Mouse (Mus musculus) MEL (cell line): ENCODE results near the gene Mrpl9. TPM values are rescaled to one million over a fixed set of nuclear protein-coding genes. Genes with fewer than 3 reads are reported as not detected.
A peak's percentile ranks its signal among the peaks of the same experiment; 100 is the strongest.

ENCODE experiments used
- DNase-seq: peaks from one replicate; pipeline ENCODE4 v3.0.0; 2011; ENCODE audit warnings: low read depth, low spot score
- H3K27ac ChIP-seq: 2 replicates; pipeline ENCODE4 v1.5.1; 2012; ENCODE audit warnings: low read depth, mild to moderate bottlenecking, control low read depth, low read length, moderate library complexity; ENCODE audit not compliant: control insufficient read depth
- H3K27me3 ChIP-seq, 2 experiments: fragments of 150-350 bp in 1 of 2; sonication (generic) in 1 of 2; 2 replicates each; pipeline ENCODE4 v1.6.1; 2012; ENCODE audit warnings: low read length in 2 of 2, mild to moderate bottlenecking in 2 of 2, improper control_type of control experiment in 1 of 2, moderate library complexity in 1 of 2; ENCODE audit not compliant: insufficient read depth in 2 of 2, control insufficient read depth in 1 of 2
- H3K36me3 ChIP-seq, 2 experiments: 2 replicates each; pipeline ENCODE4 v1.6.1; 2012 to 2014; ENCODE audit warnings: low read length in 2 of 2, improper control_type of control experiment in 1 of 2, inconsistent platforms in 1 of 2, mild to moderate bottlenecking in 1 of 2; ENCODE audit not compliant: insufficient read depth in 2 of 2, control insufficient read depth in 1 of 2
- H3K4me1 ChIP-seq, 2 experiments: fragments of 150-350 bp in 1 of 2; sonication (generic) in 1 of 2; 2 replicates each; pipeline ENCODE4 v1.6.1; 2012; ENCODE audit warnings: low read length in 2 of 2, improper control_type of control experiment in 1 of 2, mild to moderate bottlenecking in 1 of 2; ENCODE audit not compliant: insufficient read depth in 2 of 2, control insufficient read depth in 1 of 2
- H3K4me3 ChIP-seq, 2 experiments: fragments of 150-350 bp in 1 of 2; sonication (generic) in 1 of 2; 2 replicates each; pipeline ENCODE4 v1.5.1; 2012; ENCODE audit warnings: low read depth in 2 of 2, low read length in 2 of 2, mild to moderate bottlenecking in 2 of 2, moderate library complexity in 2 of 2, control low read depth in 1 of 2, improper control_type of control experiment in 1 of 2; ENCODE audit not compliant: control insufficient read depth in 1 of 2, insufficient read depth in 1 of 2
- H3K79me2 ChIP-seq: 2 replicates; pipeline ENCODE4 v1.6.1; 2012; ENCODE audit warnings: mild to moderate bottlenecking, low read length, moderate library complexity; ENCODE audit not compliant: control insufficient read depth, poor library complexity, insufficient read depth
- H3K9ac ChIP-seq: 2 replicates; pipeline ENCODE4 v1.6.1; 2012; ENCODE audit warnings: low read depth, mild to moderate bottlenecking, control low read depth, low read length, moderate library complexity; ENCODE audit not compliant: control insufficient read depth, poor library complexity, severe bottlenecking
- H3K9me3 ChIP-seq: fragments of 150-350 bp; sonication (generic); replicated peaks from 2 replicates; pipeline ENCODE4 v1.6.1; 2012; ENCODE audit warnings: mild to moderate bottlenecking, low read length, improper control_type of control experiment, moderate library complexity; ENCODE audit not compliant: insufficient read depth
- BHLHE40 ChIP-seq: IDR thresholded peaks from 2 replicates; pipeline ENCODE4 v1.6.1; 2012; ENCODE audit warnings: low read depth, mild to moderate bottlenecking, inconsistent platforms, low read length, improper control_type of control experiment, borderline replicate concordance
- CHD1 ChIP-seq: IDR thresholded peaks from 2 replicates; pipeline ENCODE4 v1.6.1; 2012; ENCODE audit warnings: low read depth, mild to moderate bottlenecking, inconsistent platforms, low read length, improper control_type of control experiment
- CTCF ChIP-seq, 3 experiments: IDR thresholded peaks in 2 of 3; conservative IDR thresholded peaks in 1 of 3; 2 replicates each; pipeline ENCODE4 v1.5.1; 2011 to 2012; ENCODE audit warnings: low read length in 3 of 3, low read depth in 2 of 3, mild to moderate bottlenecking in 2 of 3, improper control_type of control experiment in 1 of 3, inconsistent platforms in 1 of 3, mixed read lengths in 1 of 3, moderate library complexity in 1 of 3; ENCODE audit not compliant: control insufficient read depth in 1 of 3, insufficient read depth in 1 of 3, poor library complexity in 1 of 3, severe bottlenecking in 1 of 3
- ELF1 ChIP-seq: IDR thresholded peaks from 2 replicates; pipeline ENCODE4 v1.6.1; 2014; ENCODE audit warnings: low read depth, mild to moderate bottlenecking, inconsistent platforms, low read length, improper control_type of control experiment, moderate library complexity
- EP300 ChIP-seq, 2 experiments: IDR thresholded peaks; 2 replicates each; pipeline ENCODE4 v1.6.1; 2011; ENCODE audit warnings: improper control_type of control experiment in 2 of 2, low read length in 2 of 2, low read depth in 1 of 2, mild to moderate bottlenecking in 1 of 2
- ETS1 ChIP-seq: IDR thresholded peaks from 2 replicates; pipeline ENCODE4 v1.6.1; 2012; ENCODE audit warnings: low read depth, mild to moderate bottlenecking, inconsistent platforms, low read length, improper control_type of control experiment, moderate library complexity
- GATA1 ChIP-seq: IDR thresholded peaks from 2 replicates; pipeline ENCODE4 v1.6.1; 2011; ENCODE audit warnings: low read depth, low read length, improper control_type of control experiment
- JUND ChIP-seq: IDR thresholded peaks from 2 replicates; pipeline ENCODE4 v1.6.1; 2011; ENCODE audit warnings: low read depth, mild to moderate bottlenecking, improper control_type of control experiment, low read length
- KAT2A ChIP-seq: conservative IDR thresholded peaks from 2 replicates; pipeline ENCODE4 v1.6.1; 2012; ENCODE audit warnings: low read depth, low read length, improper control_type of control experiment, inconsistent platforms
- MYC ChIP-seq: IDR thresholded peaks from 2 replicates; pipeline ENCODE4 v1.6.1; 2011; ENCODE audit warnings: low read depth, mild to moderate bottlenecking, low read length, improper control_type of control experiment, moderate library complexity
- NELFE ChIP-seq: IDR thresholded peaks from 2 replicates; pipeline ENCODE4 v1.6.1; 2011; ENCODE audit warnings: low read depth, low read length, improper control_type of control experiment
- NRF1 ChIP-seq: IDR thresholded peaks from 2 replicates; pipeline ENCODE4 v1.6.1; 2014; ENCODE audit warnings: low read depth, mild to moderate bottlenecking, inconsistent platforms, low read length, improper control_type of control experiment, moderate library complexity; ENCODE audit not compliant: poor library complexity, insufficient read depth, severe bottlenecking
- POLR2A ChIP-seq, 2 experiments: IDR thresholded peaks; 2 replicates each; pipeline ENCODE4 v1.6.1; 2011 to 2012; ENCODE audit warnings: low read length in 2 of 2, mild to moderate bottlenecking in 2 of 2, control low read depth in 1 of 2, improper control_type of control experiment in 1 of 2, low read depth in 1 of 2, moderate library complexity in 1 of 2; ENCODE audit not compliant: control insufficient read depth in 1 of 2, insufficient read depth in 1 of 2, poor library complexity in 1 of 2
- POLR2AphosphoS2 ChIP-seq: IDR thresholded peaks from 2 replicates; pipeline ENCODE4 v1.6.1; 2011; ENCODE audit warnings: low read length, improper control_type of control experiment
- RAD21 ChIP-seq: IDR thresholded peaks from 2 replicates; pipeline ENCODE4 v1.6.1; 2011; ENCODE audit warnings: mild to moderate bottlenecking, low read depth, low read length, improper control_type of control experiment
- RCOR1 ChIP-seq: IDR thresholded peaks from 2 replicates; pipeline ENCODE4 v1.6.1; 2012; ENCODE audit warnings: low read depth, mild to moderate bottlenecking, inconsistent platforms, low read length, improper control_type of control experiment
- SMC3 ChIP-seq: IDR thresholded peaks from 2 replicates; pipeline ENCODE4 v1.6.1; 2011; ENCODE audit warnings: low read depth, low read length, improper control_type of control experiment
- UBTF ChIP-seq: IDR thresholded peaks from 2 replicates; pipeline ENCODE4 v1.6.1; 2012; ENCODE audit warnings: low read depth, mild to moderate bottlenecking, inconsistent platforms, low read length, improper control_type of control experiment, moderate library complexity, borderline replicate concordance; ENCODE audit not compliant: insufficient read depth
- USF2 ChIP-seq, 2 experiments: IDR thresholded peaks; 2 replicates each; pipeline ENCODE4 v1.6.1; 2011 to 2012; ENCODE audit warnings: improper control_type of control experiment in 2 of 2, low read length in 2 of 2, borderline replicate concordance in 1 of 2, inconsistent platforms in 1 of 2, low read depth in 1 of 2, mild to moderate bottlenecking in 1 of 2; ENCODE audit not compliant: insufficient read depth in 1 of 2
- ZKSCAN1 ChIP-seq: IDR thresholded peaks from 2 replicates; pipeline ENCODE4 v1.6.1; 2012; ENCODE audit warnings: low read depth, mild to moderate bottlenecking, inconsistent platforms, low read length, improper control_type of control experiment, moderate library complexity
- ZMIZ1 ChIP-seq: IDR thresholded peaks from 2 replicates; pipeline ENCODE4 v1.6.1; 2012; ENCODE audit warnings: low read depth, mild to moderate bottlenecking, inconsistent platforms, low read length, improper control_type of control experiment, moderate library complexity
- ZNF384 ChIP-seq: IDR thresholded peaks from 2 replicates; pipeline ENCODE4 v1.6.1; 2012; ENCODE audit warnings: low read depth, mild to moderate bottlenecking, inconsistent platforms, low read length, improper control_type of control experiment
- polyA plus RNA-seq, 2 experiments: library from polyadenylated mRNA; stranded (reverse) in 1 of 2; unstranded in 1 of 2; fragments of >175 nt in 1 of 2; fragments of >200 nt in 1 of 2; gene quantifications; 2 replicates each; pipeline versions ENCODE4 v1.2.1 to v1.2.4; 2012; ENCODE audit warnings: low replicate concordance in 2 of 2, low read depth in 1 of 2; ENCODE audit not compliant: insufficient read length in 2 of 2, insufficient read depth in 1 of 2, missing spikeins in 1 of 2
- total RNA-seq: library from RNA; depleted of rRNA; stranded (reverse); fragments of 300-350 nt; gene quantifications from 2 replicates; pipeline ENCODE4 v1.2.3, GENCODE M21; 2012

Mrpl9 gene
- total and polyA plus RNA-seq, 3 experiments: 191 to 208 TPM; not detected in 1

- Histone ChIP-seq H3K4me1 (peaks cover 3 to 31% of the 10 kb centered on the region in 2 experiments; a peak in 3 of 4 replicates), H3K79me2 (no peaks in the 10 kb centered on the region), H3K36me3 (peaks cover 0 to 19% of the 10 kb centered on the region in 2 experiments; a peak in 2 of 4 replicates), H3K9ac (no peak overlapping the region), H3K9me3 (no peaks in the 10 kb centered on the region)
- peak; percentile 50 for DNase-seq
- TF ChIP-seq ZKSCAN1 (no peak), SMC3 (no peak), JUND (no peak), ELF1 (peak; percentile 41; the same call in 1 of the 2 replicates), NRF1 (no peak), MYC (no peak), RAD21 (no peak), UBTF (no peak), EP300 (IDR thresholded peaks at IDR 0.05; ENCODE audit: low read depth in 1 of 2, low read length in 2 of 2) (peak in 1 of 2 experiments; percentile 14; a peak in 1 of 4 replicates), NELFE (no peak), RCOR1 (no peak), ZNF384 (no peak), ZMIZ1 (no peak), POLR2A (IDR thresholded peaks at IDR 0.05; ENCODE audit: control insufficient read depth in 1 of 2, insufficient read depth in 1 of 2, low read depth in 1 of 2, low read length in 2 of 2, poor library complexity in 1 of 2) (no peak), GATA1 (peak; percentile 33; the same call in 1 of the 2 replicates), USF2 (IDR thresholded peaks at IDR 0.05; ENCODE audit: borderline replicate concordance in 1 of 2, insufficient read depth in 1 of 2, low read depth in 1 of 2, low read length in 2 of 2) (no peak), CTCF (IDR thresholded peaks at IDR 0.05 in 2 of 3, conservative IDR thresholded peaks at IDR 0.05 in 1 of 3; ENCODE audit: control insufficient read depth in 1 of 3, insufficient read depth in 1 of 3, low read depth in 2 of 3, low read length in 3 of 3, poor library complexity in 1 of 3, severe bottlenecking in 1 of 3) (no peak), ETS1 (0 out of 2 replicates have a peak, but pooled peaks have one; percentile 24), POLR2AphosphoS2 (no peak)
- TF ChIP-seq, all 39 proteins: peak for 4
- Histone ChIP-seq H3K27ac (no peak overlapping the region), H3K4me3 (no peak overlapping the region), H3K27me3 (no peaks in the 10 kb centered on the region)
Observed at GRCm38 (mm10) chr3:94476301-94477035, 33.4 kb downstream of the Mrpl9 start.

DNA sequence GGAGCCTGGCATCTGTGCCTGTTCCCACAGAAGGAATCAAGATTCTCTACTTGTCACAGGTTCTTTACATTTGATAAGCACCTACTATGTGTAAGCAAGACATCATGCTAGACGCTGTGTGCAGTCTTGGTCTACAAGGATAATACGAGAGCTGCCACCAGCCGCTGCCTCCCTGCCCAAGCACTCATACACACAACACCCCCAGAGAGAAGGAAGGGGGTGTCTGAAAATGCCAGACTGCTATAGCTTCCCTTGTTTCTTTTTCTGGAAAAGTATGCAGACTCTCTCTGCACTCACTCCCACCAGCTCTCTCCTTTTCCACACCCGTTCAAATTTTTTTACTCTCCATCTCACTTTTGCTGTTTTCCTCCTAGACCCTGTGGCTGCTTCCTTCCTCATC is 34.3 kb downstream of the Mrpl9 start:
- H3K9me3 ChIP-seq: no peaks in the 10 kb centered on the region
- H3K4me3 ChIP-seq: no peak overlapping the region
- H3K4me1 ChIP-seq: peaks cover 6 to 39% of the 10 kb centered on the region in 2 experiments; a peak in 3 of 4 replicates
- no peak for DNase-seq
- peaks cover 0 to 23% of the 10 kb centered on the region in 2 experiments; a peak in 2 of 4 replicates for H3K36me3 ChIP-seq
- H3K27ac ChIP-seq: no peak overlapping the region
- no peaks in the 10 kb centered on the region for H3K27me3 ChIP-seq
- no peak for TF ChIP-seq KAT2A
- TF ChIP-seq BHLHE40: no peak
- no peak for TF ChIP-seq CHD1
- no peak for TF ChIP-seq NRF1
- no peak overlapping the region for H3K9ac ChIP-seq
- no peaks in the 10 kb centered on the region for H3K79me2 ChIP-seq
